Mouse (Mus musculus) C2C12 (cell line): ENCODE results near the gene Gm37240.

Experiments
- CTCF ChIP-seq: IDR thresholded peaks from one replicate; pipeline ENCODE4 v1.5.1; 2011; ENCODE audit not compliant: control insufficient read depth, insufficient read depth, insufficient read length
- MAX ChIP-seq: IDR thresholded peaks from one replicate; pipeline ENCODE4 v1.6.1; 2011; ENCODE audit warnings: mild to moderate bottlenecking, control low read depth

GRCm38 (mm10) chr3:85301336-85301735 is 586.0 kb downstream of the Gm37240 start:
- TF ChIP-seq CTCF (no peak), MAX (no peak)
